Mouse (Mus musculus) c-Kit-positive CD71-positive TER-119-positive erythroid progenitor cells, embryonic 14.5 days (primary cell): ENCODE results near the gene Ccdc153.
A peak's percentile ranks its signal among the peaks of the same experiment; 100 is the strongest.

ENCODE experiments used
- DNase-seq: peaks from one replicate; pipeline ENCODE4 v3.0.0-alpha.2; 2013; ENCODE audit warnings: low spot score

Ccdc153 gene

DNA sequence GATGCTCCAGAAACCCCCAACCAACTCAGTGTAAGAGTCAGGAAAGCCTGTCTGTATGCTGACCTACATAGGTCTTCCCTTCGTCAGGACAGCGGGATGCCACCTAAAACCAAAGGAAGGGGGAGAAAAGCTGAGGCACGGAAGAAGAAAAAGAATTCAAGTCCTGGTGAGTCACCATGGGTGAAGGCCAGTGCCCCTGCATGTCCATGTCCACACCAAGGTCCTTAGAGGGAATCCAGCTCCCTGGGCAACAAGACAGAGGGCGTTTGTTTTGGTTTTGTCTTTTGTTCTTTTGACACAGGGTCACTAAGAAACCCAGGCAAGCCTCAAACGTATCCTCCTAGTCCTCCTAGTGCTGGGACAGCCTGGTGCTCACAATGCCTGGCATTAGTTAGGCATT is 435 bp downstream of the Ccdc153 start:
- no peak for DNase-seq

DNA sequence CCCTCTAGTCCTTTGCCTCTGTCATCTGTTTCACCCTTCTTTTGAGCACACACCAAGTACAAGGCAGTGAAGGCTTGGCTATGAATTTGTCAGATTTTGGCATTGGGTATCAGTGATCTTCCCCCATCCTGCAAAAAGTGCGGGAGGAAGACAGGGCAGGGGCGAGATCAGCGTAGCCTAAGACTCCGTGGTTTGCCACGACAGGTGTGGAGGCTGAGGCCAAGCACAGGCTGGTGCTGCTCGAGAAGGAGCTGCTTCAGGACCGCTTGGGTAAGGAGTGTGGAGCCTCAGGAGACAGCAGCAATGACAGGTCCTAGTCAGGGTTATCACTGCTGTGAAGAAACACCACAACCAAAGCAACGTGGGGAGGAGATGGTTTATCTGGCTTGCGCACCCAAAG is 942 bp downstream of the Ccdc153 start:
- DNase-seq = no peak

GRCm38 (mm10) chr9:44243621-44244020 is 3.1 kb downstream of the Ccdc153 start:
- no peak for DNase-seq

DNA sequence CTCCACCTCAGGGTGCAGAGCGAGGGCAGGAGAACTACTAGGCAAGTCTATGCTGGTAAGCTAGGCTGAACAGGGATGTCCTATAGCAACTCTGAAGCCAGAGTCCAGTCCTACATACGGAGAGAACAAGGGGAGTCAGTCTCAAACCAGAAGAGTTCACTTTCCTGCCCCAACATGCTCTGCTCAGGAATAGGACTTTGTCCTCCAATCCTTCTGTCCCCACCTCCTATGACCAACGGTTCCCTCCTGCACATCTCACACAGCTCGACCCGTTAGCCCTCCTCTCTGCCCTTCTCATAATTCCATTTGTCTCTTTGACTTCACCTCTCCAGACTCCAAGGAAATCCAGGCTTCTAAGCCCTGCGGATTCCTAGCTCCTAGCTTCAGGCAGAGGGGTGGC is 7.4 kb downstream of the Ccdc153 start:
- no peak for DNase-seq

DNA sequence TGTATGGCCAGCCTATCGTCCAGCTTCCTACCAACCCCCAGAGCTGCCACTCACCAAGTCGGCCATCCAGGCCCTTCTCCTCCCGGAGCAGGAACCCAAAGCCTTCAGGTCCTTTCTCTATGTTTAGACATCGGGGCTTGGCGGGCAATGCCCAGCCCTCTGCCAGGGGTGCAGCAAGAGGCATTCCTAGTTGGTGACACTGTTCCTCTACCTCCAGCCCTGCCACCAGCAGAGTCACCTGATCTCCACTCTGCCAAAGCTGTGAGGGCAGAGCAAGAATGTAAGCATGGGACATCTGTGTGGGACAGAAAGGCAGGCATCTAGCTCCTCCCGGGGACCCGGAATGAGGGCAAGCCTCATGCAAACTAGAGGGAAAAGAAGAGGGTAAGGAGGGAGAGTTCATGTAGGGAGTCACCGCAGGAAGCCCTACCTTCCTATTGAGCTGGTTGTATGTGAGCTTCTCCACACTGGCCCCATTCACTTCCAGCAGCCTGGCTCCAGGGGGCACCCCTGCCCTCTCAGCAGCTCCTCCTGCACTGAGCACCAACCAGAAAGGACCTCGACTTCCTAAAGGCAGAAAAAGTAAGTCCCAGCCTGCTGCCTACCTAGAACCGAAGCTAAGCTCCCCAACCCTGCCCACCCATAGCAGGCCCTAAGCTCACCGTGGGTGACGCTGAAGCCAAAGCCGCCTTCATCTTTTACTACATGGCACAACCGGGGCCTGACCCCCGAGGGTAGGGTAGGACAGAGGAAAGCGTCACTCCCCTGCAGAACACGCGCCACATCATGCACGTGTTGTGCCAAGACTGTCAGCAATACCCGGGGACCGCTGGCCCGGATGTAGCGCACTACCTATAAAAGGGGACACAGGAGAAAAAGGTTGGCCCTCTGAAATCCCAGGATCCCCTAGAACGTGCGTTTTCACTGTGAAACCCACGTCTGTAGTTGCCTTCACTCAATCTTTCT is 9.0 kb downstream of the Ccdc153 start:
- peak; percentile 39 for DNase-seq

GRCm38 (mm10) chr9:44250445-44250844 is 10.0 kb downstream of the Ccdc153 start:
- DNase-seq = no peak

DNA sequence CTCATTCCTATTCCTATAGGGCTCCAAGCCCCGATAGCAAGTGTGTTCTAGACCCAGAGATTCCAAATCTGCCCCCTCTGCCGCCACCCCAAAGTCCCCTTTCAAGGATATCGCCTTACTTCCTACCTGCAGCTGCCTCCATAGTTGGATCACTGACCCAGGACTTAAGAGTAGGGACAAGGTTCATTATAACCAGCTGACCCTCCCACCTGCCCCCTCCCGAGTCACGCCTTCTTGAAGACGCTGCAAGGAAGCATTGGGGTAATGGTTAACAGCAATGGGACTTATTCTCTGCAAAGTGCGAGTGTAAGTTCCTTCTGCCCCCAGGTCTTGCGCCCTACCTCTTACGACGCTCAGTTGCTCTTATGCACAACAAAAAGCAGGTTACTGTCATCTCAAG is 10.8 kb downstream of the Ccdc153 start, which contains the start of gene Pdzd3:
Gene Pdzd3 (minus strand): TSS at position 158 of the 400 bp plus-strand sequence.
- no peak for DNase-seq

DNA sequence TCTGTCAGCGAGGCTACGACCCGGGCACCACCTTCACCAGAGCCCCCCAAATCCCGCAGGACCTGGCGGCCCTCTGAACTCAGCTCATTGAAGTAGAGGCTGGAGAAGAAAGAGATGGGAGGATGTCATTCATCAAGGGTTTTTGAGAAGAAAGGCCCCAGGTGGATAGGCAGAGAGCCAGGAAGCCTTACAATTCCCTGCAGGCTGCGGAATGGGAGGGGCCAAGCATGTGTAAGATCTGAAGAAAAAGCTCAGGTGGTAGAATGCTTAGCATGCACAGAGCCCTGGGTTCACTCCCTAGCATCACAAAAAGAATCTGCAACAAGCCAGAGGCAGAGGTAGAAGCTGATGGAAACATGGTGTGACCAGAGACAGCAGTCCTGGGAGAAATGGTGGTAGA is 13.0 kb downstream of the Ccdc153 start:
- no peak for DNase-seq

DNA sequence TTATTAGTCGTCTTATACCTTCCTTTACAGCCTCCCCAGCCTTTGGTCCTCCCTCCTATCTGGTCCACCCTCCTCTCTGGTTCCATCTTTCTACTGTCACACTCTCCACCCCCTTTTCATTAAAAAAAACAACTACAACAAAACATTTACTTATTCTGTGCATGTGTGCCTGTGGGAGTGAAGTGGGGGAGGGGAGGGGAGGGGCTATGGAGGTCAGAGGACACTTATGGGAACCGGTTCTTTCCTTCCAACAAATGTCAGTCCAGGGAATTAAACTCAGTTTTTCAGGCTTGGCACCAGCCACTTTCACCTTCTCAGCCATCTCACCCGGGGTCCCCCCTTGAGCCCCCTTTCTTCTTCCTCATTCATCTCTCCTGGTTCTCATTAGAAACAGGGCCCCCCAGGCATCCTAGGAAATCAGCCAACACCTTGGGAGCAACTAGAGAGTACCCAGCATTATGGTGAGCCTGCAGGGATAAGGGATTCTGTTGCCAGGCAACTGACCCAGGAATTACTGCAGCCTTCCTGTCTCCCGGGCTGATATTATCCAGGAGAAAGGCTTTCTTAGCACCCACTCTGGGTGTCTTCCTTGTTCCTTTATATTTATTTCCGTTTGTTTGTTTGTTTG is 14.1 kb downstream of the Ccdc153 start:
- no peak for DNase-seq

DNA sequence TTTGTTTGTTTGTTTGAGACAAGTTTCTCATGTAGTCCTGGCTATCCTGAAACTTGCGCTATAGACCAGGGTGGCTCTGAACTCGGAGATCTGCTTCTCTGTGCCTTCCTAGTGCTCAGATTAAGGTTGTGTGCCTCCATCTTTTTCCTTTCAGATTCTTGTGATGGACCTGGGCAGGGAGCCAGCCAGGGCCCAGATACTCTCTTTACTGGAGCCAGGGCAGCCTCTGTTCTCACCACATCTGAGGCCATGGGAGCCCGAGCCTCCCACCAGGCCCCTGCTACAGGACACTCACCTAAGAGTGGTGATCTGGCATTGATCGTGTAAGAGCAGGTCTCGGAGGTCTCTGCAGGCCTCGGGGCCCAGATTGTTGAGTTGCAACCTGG is 14.7 kb downstream of the Ccdc153 start:
- DNase-seq = no peak

GRCm38 (mm10) chr9:44256213-44256612 is 15.7 kb downstream of the Ccdc153 start:
- no peak for DNase-seq

- DNase-seq = no peak
Observed at GRCm38 (mm10) chr9:44259014-44259413, 18.5 kb downstream of the Ccdc153 start.

GRCm38 (mm10) chr9:44261388-44261787 is 20.9 kb downstream of the Ccdc153 start:
- no peak for DNase-seq

DNA sequence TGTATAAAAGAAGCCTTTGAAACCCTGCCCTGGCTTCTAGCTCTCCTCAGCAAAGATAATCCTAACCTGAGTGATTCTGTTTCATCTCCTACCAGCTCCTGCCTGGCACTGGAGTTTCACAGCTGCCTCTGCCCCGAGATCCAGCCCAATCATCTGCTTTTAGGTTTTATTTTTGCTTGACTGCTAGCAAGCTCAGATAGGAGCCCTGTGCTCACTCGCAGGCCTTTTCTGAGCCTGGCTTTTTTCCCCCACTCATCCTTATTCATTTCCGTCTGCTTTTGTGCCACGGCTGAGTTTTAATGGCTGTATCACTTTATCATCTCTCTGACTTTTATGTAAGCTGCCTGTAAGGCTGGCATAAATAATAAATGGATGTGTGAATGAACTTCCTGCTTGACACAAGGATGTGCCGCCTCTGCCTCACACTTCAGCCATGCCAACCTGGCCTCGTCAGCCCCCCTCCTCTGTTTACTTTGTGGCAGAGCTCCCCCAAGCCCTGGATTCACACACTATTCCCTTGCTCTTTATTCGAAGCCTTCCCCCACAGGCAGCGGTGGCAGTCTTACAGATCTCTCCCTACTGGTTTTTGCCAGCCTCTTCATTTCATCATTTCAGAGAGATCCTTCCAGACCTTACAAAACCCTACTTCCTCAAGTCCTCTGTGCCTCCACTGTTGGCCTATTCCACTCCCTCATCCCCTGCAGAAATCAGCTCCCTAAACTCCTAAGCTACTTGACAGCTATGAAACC is 26.2 kb downstream of the Ccdc153 start:
- no peak for DNase-seq

DNA sequence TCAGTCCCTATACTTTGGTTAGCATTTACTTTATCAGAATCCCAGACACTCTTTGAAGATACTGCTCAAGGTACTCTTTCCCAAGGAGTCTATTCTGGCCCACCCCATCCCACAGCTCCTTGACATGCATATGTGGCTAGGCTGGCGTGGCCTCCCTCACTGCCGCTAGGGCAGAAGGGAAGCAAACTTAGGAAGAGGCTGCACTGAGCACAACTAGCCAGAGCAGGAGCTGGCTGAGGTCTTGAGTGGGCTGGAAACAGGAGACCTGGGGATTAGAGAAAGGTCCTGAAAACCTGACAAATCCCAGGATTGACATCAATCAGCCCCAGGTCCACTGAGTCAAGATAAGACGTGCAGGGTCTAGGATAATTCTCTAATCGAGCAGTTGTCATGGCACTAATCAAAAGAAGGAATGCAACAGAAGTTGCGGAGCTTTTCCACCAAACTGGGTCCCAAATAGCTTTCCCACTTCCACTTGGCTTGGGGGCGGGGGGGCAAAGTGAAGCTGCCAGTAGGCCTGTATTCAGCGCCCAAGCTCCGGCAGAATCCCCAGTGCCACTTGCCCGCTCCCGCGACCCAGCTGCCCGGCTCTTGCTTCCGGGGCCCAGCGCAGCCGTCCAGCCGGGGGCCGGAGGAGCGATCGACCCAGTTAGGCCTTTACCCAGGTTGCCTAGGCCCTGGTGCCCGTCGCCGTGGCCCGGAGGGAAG is 27.0 kb downstream of the Ccdc153 start:
- no peak for DNase-seq

- DNase-seq = peak; percentile 83
Observed at GRCm38 (mm10) chr9:44268027-44268360, 27.5 kb downstream of the Ccdc153 start.

GRCm38 (mm10) chr9:44268432-44268831 is 28.0 kb downstream of the Ccdc153 start, which contains the start of gene Nlrx1:
TSS of gene Nlrx1 (minus strand) at chr9:44268599.
- peak; percentile 64 for DNase-seq

- DNase-seq = peak; percentile 60
Observed at GRCm38 (mm10) chr9:44269077-44269476, 28.6 kb downstream of the Ccdc153 start.

DNA sequence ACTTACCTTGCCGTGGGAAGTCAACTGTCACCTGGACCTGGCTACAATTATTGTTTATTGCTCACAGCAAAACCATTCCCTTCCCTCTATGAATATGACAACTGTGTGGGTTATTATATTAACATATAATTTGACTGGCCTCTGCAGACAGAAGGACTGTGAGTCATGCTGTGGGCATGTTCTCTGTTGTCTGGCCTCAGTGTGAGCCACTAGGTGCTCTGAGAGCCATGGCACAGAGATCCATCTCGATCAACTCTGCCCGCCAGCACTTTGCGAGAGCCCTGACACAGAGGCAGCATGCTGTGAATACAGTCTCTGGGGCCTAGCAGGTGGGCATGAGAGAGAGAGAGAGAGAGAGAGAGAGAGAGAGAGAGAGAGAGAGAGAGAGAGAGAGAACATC is 29.5 kb downstream of the Ccdc153 start:
- no peak for DNase-seq

GRCm38 (mm10) chr9:44283183-44283582 is 42.7 kb downstream of the Ccdc153 start:
- no peak for DNase-seq

DNA sequence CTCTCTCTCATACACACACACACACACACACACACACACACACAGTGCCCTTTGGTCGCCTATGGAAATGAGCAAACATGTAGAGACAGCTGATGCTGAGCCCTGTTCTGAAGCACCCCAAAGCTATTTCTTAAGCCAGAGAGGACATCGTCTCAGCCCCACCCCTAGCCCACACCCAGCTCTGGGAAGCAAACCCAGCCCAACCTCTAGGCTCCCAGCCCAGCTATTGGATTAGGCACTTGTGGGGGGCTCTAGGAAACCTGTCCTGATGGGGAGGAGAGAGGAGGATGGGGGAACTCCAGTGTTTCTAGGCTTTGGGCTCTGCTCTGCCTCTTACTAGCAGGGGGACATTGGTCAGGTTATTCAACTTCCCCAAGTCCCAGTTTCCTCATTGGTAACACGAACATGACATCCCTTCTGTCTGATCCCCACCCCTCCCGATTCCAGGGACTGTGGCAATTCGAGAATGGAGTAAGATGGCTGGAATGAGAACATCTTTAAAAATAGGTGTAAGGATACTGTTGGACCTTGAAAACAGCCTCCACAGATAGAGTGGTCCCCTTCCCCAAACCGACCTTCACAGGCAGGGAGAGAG is 45.9 kb downstream of the Ccdc153 start:
- DNase-seq = peak; percentile 53

DNA sequence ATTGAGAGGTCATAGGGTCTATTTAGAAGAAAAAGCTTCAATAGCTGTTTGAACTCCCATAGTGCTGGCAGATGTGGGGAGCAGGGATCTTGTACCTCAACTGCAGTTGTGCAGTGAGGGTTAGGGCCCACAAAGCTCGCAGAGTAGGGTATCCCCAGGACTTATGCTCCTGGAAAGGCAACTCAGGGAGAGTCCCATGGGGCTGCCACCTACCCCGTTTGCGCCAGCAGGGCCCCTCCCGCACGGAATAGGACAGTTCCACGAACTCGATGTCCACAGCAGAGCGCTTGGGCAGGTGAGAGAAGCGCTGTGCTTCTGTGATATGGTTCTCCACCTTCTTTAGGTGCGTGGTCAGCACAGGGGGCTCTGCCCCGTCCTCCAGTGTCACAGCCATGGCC is 46.5 kb downstream of the Ccdc153 start:
- DNase-seq = peak; percentile 42
